Mouse (Mus musculus): ENCODE results near the gene Odf2l. TPM values are rescaled to one million over a fixed set of nuclear protein-coding genes. Genes with fewer than 3 reads are reported as not detected.

Gene Odf2l
- total RNA-seq, 4 experiments from 2014 or later = 5.7 to 14.7 (median 12.6) TPM

- no peak for DNase-seq (ENCODE audit: low spot score)
Observed at GRCm38 (mm10) chr3:145140236-145140635, 21.8 kb downstream of the Odf2l start.

- no peak for DNase-seq (ENCODE audit: low spot score)
Observed at GRCm38 (mm10) chr3:145142925-145143324, 24.5 kb downstream of the Odf2l start.

GRCm38 (mm10) chr3:145143856-145144255 lies 25.5 kb downstream of the Odf2l start:
- no peak for DNase-seq (ENCODE audit: low spot score)

- no peak for DNase-seq (ENCODE audit: low spot score)
Observed at GRCm38 (mm10) chr3:145146871-145147270, 28.5 kb downstream of the Odf2l start.

- DNase-seq (ENCODE audit: low spot score) = no peak
Observed at GRCm38 (mm10) chr3:145147483-145147882, 29.1 kb downstream of the Odf2l start.

- DNase-seq (ENCODE audit: low spot score) = no peak
Observed at GRCm38 (mm10) chr3:145147952-145148351, 29.6 kb downstream of the Odf2l start.

GRCm38 (mm10) chr3:145151092-145151491 lies 32.7 kb downstream of the Odf2l start:
- DNase-seq (ENCODE audit: low spot score) = no peak

GRCm38 (mm10) chr3:145151933-145152332 lies 33.5 kb downstream of the Odf2l start:
- peak; percentile 13 for DNase-seq (ENCODE audit: low spot score)

- DNase-seq (ENCODE audit: low spot score) = no peak
Observed at GRCm38 (mm10) chr3:145156883-145157282, 38.5 kb downstream of the Odf2l start.

- DNase-seq (ENCODE audit: low spot score) = no peak
Observed at GRCm38 (mm10) chr3:145158441-145158840, 40.1 kb downstream of the Odf2l start.

GRCm38 (mm10) chr3:145166741-145167140 lies 48.4 kb downstream of the Odf2l start:
- DNase-seq (ENCODE audit: low spot score) = no peak

- no peak for DNase-seq (ENCODE audit: low spot score)
Observed at GRCm38 (mm10) chr3:145167766-145168165, 49.4 kb downstream of the Odf2l start.

GRCm38 (mm10) chr3:145168844-145169696 lies 50.7 kb downstream of the Odf2l start:
- no peak for DNase-seq (ENCODE audit: low spot score)

GRCm38 (mm10) chr3:145170028-145170427 lies 51.6 kb downstream of the Odf2l start:
- DNase-seq (ENCODE audit: low spot score) = no peak

GRCm38 (mm10) chr3:145170604-145171389 lies 52.4 kb downstream of the Odf2l start:
- no peak for DNase-seq (ENCODE audit: low spot score)

- no peak for DNase-seq (ENCODE audit: low spot score)
Observed at GRCm38 (mm10) chr3:145171390-145172060, 53.1 kb downstream of the Odf2l start.

GRCm38 (mm10) chr3:145184645-145185044 lies 66.3 kb downstream of the Odf2l start:
- DNase-seq (ENCODE audit: low spot score) = no peak

GRCm38 (mm10) chr3:145191972-145192371 lies 73.6 kb downstream of the Odf2l start:
- no peak for DNase-seq (ENCODE audit: low spot score)

- no peak for DNase-seq (ENCODE audit: low spot score)
Observed at GRCm38 (mm10) chr3:145195240-145195923, 77.0 kb downstream of the Odf2l start.

- no peak for DNase-seq (ENCODE audit: low spot score)
Observed at GRCm38 (mm10) chr3:145198050-145198449, 79.7 kb downstream of the Odf2l start.

Data from heart, adult 8-10 months (tissue).